Mouse (Mus musculus): Measurements from ENCODE around the gene Sh3bgrl.

Sh3bgrl gene

DNA sequence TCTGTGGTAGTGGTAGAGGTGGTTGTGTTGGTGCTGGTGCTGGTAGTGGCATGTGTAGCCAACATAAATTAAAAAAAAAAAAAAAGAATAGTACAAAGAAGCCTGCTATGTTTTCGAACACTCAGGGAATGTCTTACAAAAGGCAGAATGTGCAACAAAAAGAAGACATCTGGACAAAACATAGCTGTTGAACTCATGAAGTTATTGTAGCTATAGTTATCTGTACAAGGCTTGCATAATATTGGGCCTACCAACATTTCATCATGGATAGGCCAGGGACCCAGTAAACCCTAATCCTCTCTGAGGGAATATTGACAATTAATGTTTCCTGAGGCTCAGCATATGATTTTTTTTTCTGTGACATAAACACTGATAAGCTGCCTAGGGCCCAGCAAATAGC, 37.3 kb downstream of the Sh3bgrl start:
- DNase-seq: no peak

DNA sequence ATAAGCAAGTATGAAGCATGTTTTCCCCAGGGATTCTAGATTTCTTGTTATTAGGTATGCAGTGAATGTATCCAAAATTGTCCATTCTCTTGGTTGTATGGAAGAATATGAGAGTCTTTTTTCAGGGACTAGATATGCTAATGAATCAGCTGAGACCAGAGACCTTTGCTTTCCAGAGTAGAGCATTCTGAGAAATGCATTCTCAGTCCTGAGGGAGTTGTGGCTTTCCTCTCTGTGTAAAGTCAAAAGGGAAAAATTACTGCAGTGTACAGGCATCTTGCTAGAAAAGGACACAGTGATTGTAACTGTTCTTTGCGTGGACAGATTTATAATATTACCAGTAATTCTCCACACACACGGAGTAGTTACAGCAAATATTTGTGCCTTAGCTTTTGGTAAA, 38.3 kb downstream of the Sh3bgrl start:
- no peak for DNase-seq

DNA sequence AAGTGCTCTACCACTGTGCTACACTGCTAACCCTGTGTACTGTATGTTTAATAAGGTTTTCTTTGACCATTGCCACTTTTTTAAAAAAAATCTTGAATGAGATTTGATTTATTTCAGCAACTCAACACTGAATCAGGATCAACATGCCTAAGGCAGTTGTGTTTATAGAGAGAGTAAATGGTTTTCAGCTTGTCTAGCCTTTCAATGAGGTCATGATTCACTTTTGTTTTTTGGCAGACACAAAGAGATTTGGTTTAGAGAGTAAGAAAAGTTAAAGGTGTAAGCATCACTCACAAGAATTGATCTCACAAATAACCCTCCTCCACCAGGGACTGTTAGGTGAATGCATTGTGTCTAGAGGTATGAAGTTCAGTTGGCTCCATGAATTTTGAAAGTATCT, 41.1 kb downstream of the Sh3bgrl start:
- DNase-seq: no peak

DNA sequence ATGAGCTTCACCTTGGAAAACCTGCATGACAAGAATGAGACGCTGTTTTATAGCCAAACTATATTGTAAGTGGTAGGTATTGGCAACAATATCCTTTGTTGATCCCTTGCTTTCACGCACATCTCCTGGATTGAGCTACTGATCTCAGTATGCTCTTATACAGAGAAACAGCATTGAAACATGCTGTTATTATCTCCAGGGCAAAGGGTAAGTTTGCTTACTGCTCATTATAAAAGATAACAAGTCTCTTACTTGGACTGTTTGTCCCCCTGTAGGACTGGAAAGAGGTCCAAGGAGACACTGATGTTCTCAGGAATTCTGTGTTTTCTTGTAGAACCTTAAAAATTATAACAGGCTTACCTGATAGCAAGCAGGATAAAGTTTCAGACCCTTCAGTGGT, 41.7 kb downstream of the Sh3bgrl start:
- no peak for DNase-seq

DNA sequence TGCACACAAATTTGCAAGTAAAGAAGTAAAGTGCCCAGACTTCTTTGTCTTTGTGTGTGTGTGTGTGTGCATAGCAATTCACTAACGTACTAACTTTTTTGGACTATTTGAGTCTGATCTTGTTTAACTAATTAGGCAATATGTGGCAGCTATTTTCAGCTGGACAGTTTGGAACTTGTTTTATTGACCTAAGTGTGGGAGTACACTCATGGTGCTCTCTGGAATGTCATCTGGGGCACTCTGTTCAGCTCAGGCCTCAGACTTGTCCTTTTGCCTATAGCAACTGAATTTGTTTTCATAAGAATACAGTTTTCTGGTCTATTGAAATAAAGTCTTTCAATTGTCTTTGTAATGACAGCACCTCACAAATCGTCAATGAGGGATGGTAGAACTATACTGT, 42.1 kb downstream of the Sh3bgrl start:
- no peak for DNase-seq

DNA sequence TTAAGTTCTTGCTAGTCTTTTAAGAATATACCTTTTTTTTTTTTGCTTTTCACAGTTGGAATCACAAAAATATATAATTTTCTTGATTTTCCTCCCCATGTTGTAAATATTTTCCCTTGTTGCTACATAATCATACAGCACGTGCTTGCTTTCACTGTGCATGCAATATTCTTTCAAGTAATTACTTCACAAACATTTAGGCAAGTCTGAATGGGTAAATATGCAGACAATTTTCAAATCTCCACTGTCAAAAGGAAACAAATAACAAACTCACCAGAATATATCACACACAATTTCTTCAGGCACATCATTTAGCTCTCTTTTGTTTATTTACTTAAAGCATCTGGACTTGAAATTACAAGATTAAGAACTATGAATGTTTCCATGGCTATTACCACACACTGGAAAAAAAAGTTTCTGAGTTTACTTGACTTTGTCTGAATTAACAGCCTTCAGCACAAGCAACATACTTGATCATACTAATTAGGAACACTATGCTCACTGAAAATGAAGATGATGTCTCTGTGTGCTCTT, 46.2 kb downstream of the Sh3bgrl start:
- no peak for DNase-seq

DNA sequence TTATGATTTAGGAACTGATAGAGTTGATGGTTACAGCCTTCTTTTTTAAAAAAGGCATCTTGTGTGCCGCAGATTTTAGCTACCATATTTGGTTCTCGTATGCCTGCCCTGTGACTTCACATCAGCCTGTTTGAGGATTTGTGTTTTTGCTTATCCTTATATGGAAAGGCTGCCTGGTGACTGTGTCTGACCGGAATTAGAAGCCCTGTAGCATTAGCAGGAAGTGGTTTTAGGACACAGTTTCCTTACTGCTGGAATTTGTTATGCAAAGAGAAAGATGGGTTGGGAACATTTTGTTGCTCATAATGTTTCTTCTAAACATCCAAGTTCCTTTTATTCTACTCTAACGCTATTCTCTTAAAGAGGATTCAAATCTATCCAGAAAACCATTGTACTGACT, 47.1 kb downstream of the Sh3bgrl start:
- no peak for DNase-seq

DNA sequence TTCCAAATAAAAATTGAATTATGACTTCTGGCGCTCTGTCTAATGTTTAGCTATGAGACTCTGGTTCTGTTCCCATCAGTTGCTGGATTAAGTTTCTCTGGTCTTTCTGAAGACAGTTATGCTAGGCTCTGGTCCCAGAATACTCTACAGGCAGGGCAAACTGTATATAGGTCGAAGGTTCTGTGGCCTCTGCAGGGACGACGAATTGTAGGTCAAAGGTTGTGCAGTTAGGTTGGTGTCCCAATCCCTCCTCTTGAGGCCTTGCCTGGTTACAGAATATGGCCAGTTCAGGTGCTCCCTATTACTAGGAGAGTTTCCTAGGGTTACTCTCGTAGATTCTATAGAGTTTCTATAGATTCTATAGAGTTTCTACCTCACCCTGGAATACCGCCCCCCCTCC, 50.6 kb downstream of the Sh3bgrl start:
- DNase-seq: no peak

DNA sequence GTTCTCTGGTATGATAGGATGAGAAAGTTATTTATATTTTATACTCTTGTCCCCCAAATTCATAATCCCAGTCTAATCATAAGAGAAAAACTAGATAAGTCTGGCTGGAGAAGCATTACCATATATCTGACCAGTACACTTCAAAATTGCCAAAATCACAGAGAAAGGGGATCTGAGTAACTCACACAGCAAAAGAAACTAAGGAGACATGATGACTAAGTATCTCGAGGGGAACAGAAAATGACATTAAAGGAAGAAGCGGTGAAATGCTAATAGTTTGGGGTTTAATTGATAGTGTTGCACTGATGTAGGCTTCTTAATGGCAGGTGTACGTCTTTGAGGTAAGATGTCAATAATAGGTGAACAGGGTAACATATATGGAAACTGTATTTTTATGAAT, 51.9 kb downstream of the Sh3bgrl start:
- DNase-seq: no peak

DNA sequence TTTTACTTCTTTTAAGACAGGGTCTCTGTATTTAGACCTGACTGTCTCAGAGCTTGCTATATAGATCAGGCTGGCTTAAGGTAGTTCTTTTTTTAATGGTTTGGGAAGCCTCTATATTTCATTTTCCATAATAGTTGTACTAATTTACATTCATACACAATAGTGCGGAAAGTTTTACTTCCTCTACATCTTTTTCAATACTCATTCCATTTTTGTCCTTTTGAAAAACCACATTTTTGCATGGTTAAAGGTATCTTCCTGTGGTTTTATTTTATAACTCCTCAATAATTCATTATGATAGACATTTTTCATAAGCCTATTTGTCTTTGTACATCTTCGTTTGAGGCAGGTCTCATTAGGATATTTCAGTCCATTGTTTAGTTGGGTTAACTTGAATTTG, 56.1 kb downstream of the Sh3bgrl start:
- DNase-seq: no peak

DNA sequence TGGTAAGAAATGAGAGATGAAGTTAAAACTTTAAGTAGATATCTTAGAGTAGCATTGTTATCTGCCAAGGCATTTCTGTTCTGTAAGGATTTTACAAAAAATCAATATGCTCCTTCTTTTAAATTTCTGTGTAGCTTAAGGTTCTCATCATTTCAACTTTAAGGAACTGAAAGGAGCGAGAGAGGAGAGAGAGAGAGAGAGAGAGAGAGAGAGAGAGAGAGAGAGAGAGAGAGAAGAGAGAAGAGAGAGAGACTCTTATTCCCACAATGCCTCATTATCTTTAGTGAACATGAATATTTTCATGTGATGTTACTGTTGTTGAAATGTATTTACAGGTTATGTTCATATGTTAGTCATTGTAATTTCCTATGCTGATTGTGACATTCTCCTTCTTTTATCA, 65.2 kb downstream of the Sh3bgrl start:
- no peak for DNase-seq

DNA sequence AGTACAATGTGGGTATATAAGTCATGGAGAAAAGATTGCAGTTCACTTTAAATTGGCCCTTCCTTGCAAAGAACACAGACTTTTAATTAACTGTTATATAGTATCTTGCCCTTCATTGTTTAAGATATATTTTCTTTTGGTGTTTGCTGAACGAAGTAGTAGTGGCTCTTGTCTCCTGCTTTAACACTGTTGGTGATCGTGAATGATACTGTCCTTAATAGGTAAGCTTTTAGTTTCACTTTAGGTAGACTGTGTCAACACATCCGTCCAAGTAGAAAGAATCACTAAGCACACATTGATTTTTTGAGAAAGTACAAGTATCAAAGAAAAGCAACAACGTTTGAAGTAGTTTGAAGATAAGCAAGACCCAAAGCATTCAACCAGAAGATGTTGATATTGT, 65.7 kb downstream of the Sh3bgrl start:
- DNase-seq: no peak

DNA sequence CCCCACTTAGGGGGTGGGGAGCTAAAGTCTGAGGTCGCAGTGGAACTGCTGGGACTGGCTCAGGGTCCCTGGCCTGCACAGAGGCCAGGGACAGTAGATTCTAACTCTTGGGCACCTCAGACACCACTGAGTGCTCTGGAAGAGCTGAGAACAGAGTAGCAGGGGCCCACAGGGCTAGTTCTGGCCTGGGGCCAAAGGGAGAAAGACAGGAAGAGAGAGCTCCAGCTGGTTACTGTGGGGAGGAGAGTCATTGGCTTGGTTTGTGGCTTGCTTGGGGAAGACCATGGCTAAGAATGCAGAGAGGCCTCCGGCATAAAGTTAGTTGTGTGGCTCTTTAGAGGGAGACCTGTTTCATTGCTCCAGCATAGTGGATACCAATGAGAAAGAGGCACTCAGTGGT, 79.9 kb downstream of the Sh3bgrl start:
- DNase-seq: no peak

DNA sequence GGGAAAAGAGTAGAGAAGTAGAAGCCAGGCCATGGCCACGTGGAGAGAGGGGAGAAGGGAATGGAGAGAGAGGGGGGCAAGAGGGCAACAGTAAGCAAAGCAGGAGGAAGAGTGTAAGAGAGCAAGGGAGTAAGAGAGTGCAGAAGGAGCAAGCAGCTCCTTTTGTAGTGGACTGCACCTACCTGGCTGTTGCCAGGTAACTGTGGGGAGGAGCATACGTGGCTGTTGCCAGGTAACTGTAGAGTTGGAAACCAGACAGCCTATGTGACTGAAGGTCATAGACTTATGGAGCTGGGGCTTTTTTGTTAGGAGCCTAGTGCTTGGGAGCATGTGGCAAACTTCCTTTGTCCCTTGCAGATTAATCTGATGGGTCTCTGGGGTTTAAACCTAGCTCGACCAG, 80.3 kb downstream of the Sh3bgrl start:
- DNase-seq: no peak

DNA sequence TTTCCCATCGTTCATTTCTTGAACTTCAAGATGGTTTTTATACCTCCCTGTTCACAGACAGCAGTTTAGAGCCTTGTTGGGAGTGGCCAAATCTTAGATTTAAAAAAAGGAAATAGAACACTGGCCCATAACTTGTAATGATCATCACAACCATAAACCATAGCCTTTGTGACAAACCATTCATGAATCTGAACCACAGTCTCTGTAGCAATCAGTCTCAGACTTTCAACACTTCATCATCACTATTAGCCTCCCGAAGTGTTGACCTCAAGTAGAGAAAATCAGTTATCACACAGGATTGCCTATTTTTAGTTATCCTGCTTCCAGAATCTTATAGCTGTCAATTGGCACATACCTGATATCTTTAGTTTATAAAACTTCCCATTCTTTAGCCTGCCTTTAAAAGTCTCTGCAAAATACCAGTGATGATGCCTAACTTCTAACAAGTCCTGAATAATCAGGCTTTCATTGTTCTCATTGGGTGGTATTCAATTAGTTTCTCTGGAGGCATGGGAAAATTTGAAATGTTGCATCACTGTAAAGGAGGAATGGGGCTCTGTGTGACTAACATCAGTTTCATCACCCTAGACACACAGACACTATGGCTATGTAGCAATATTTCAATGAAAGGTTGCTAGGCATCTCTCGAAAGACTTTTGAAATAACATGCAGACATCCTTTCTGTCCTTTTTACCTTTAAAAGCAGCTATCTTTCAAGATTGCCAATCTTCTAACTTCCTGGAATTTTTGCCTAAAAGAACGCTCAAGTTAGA, 89.7 kb downstream of the Sh3bgrl start:
- no peak for DNase-seq

DNA sequence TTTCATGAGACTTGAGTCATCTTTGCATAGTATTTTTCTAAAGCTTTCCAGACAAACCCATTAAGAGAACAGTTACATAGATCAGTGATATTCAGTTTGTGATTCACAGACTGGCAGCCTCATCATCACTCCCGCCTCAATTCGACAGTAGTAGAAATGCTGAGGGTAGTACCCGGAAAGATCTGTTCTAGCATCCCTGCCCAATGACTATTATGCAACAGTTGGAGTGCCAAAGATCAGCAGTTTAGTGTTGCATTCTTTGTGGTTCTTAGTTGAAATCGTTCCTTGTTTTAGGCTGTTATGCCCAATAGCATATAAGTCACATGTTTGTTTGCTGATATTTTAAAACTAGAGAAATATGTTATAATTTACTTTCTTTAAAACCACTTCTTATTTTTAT, 94.4 kb downstream of the Sh3bgrl start:
- DNase-seq: no peak

DNA sequence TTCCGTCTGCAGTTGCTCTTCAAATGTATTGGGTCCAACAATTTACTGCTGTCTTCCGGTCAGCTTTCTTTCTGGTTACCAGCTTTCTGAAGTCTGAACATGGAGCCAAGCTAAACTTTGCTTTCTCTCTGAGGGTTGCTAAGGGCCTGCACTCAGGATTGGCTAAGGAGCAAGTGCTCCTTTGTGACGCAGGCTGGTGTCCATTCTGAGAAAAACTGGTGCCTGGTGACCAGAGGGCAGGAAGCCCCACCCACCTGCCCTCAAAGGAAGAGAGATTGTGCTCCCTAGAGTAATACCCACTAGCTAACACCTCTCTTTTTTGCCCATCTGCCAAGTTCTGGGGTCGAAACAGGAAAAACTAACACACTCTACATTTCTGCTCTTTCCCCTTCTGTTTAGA, 95.8 kb downstream of the Sh3bgrl start:
- no peak for DNase-seq

DNA sequence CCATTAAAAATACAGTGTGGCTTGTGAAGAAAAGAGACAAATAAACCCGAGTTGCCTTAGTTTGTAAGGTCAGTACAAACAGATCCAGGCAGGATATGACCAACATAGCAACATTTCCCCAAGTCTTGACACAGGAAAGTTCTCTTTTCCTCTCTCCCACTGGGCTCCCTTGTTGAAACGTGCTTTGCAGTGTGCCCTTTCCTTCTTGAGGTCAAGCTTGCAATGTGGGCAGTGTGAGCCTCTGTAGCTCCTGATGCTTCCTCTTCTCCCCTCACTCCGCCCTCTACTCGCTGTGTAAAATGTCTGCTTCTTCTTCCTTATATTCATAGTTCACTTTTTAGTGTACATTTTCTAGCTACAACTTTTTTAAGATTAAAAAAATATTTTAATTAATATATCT, 96.3 kb downstream of the Sh3bgrl start:
- no peak for DNase-seq

DNA sequence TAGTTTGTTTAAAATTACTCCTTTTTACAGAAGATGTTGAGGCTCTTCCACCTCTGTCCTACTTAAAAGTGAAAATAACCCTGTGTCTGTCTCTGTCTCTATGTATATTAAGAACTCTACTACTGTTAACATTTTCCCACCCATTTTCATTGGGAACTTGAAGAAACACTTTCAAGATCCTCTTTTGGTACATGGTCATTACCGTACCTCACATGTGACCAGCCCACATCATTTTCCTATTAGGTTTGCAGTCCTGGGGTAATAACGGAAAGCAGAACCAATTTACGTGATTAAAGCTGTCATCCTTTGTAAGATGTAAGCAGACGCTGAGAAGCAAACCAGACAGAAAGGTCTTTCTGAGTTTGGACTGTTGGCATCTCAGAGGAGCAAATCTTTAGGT, 101.3 kb downstream of the Sh3bgrl start, which contains the start of gene Gm6377:
Gene Gm6377 (plus strand): TSS at position 289 of the 400 bp plus-strand sequence.
- no peak for DNase-seq

DNA sequence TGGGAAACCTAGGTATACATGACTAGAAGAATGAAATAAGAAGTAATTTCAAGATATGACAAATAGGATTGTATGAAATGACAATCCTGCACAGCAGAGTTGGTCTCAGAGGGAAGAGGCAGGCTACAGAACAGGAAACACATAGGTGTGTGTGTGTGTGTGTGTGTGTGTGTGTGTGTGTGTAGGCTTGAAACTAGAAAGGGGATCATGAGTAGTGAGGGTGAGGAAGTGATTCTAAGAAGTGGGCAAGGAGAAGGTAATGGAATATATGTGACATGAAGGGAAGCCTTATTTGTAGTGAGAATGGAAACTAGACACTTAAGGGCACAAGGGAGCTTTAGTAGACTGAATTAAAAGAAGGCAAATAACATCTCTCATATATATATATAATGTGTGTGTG, 112.7 kb downstream of the Sh3bgrl start:
- DNase-seq: no peak

DNA sequence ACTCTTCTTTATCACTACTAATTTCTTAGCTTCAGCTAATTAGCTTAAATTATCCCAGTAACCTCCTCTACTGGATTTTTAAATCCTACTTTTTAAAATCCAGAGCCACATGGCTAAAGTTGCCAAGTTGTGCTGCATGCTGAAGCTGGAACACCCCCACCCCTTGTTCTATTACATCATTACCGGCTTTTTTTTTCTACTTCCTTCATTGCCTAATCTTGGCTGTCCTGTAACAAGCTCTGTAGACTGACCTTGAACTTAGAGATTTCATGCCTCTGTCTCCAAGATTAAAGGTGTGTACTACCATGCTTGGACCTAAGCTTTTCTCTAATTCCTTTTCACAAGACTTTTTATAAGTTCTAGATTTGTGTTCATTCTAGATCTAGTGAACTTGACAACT, 133.6 kb downstream of the Sh3bgrl start:
- no peak for DNase-seq

DNA sequence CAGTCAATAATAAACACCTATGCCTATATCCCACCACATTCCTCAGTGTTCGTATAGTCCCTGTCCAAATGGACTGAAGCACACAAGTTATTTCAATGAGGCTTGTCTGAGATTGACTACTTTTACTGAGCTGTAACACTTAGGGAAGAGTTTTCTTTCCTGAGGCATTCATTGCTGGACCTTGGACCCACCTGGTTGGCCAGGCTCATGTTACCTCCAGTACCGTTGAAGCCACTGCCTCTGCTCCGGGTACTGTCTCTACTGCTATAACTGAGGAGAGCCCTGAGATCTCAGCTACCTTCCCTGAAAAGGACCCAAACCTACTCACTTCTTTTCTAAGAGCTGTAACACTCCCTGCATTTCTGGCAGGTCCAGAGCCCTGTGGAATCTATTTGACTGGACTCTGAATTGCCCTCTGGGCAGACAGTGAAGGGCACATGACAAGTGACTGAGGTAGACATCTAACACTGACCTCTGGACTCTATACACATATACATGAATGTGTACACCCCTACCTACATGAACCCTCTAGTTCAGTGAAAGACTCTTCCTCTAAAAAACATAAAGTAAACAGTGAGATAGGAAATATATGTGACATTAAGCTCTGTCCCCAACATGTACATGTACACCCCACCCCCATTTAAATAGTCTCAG, 140.3 kb downstream of the Sh3bgrl start:
- DNase-seq: no peak

DNA sequence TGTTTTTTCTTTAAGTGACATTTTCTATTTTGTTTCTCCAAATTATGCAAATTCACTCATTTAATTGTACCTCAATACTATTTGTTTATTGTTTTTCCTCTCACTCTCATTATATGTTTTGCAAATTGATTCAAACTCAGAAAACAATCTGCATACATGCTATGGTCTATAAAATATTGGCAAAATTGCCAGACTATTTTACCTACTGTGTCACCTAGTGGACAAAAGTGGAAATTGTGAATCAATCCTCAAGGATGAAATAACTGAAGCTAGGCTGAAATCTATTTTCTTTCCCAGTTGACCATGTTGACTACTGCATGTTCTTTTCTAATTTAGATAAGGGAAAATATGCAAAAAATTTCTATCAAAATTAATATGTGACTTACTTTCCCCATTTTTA, 143.0 kb downstream of the Sh3bgrl start:
- no peak for DNase-seq

All from liver (tissue).